Comparison of ENCODE assay signal across 22 mouse cellular contexts in the genomic region with DNA sequence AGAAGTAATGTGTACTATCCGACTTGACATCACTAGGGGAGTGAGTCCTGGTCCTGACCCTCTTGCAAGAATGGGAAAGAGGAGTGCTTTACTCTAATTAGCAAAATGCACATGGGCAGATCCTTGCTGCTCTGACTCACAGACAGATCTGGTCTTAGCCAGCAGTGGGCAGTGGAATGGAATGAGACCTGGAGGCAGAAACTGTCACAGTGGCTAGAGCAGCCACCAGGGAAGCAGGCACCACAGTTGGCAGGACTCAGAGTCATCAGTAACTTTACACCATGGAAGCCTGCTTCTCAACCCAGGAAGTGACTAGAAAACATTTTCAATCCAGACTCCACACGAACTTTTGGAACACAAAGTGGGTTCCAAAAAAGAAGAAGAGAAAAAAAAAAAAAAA. TPM values are rescaled to one million over a fixed set of nuclear protein-coding genes. Genes with fewer than 3 reads are reported as not detected.
DNase-seq lines count a peak whose midpoint lies in the region; ATAC-seq and TF ChIP-seq lines count a peak whose summit lies in the region.
"Had no signal": no experiment of that assay in that cellular context is flagged by ENCODE, and none has a peak within 500 bp of the region (broad histone marks: within the 10 kb centered on the region; RNA-seq: fewer than 3 reads in every experiment).

No protein-coding gene starts in this region.

- 0 out of 2 replicates have a peak, but pooled peaks have one; percentile 2 for TF ChIP-seq CTCF in lung, postnatal 0 days (IDR thresholded peaks at IDR 0.05)

- H3K9ac ChIP-seq in lung, postnatal 0 days (replicated peaks; ENCODE audit: low read depth), result no peak overlapping the region
- H3K9ac ChIP-seq: midbrain, embryonic 12.5 days; neural tube, embryonic 15.5 days had no signal

- no peak overlapping the region for H3K27ac ChIP-seq in heart, embryonic 10.5 days
- H3K27ac ChIP-seq in lung, postnatal 0 days (ENCODE audit: low read length), result no peak overlapping the region
- H3K27ac ChIP-seq: embryonic facial prominence, embryonic 10.5 days; macrophage; midbrain, embryonic 12.5 days; neural tube, embryonic 15.5 days had no signal

- ATAC-seq in lung, postnatal 0 days, result no peak
- no peak for ATAC-seq in activated CD4-positive, CD25-positive, alpha-beta regulatory T cell, adult 4 months
- ATAC-seq: forebrain, embryonic 16.5 days; inflammation-experienced regulatory T-cells, adult 6 months had no signal

- intact Hi-C loops in left cerebral cortex, postnatal 25 days (cut with DNase I), result no loop called here

- no peak for TF ChIP-seq EP300 in lung, postnatal 0 days (IDR thresholded peaks at IDR 0.05)

- H3K4me2 ChIP-seq in lung, postnatal 0 days (replicated peaks; ENCODE audit: low read depth, low read length), result no peak overlapping the region
- H3K4me2 ChIP-seq: midbrain, embryonic 12.5 days; neural tube, embryonic 15.5 days had no signal

- H3K9me3 ChIP-seq in heart, embryonic 10.5 days, result no peaks in the 10 kb centered on the region
- no peaks in the 10 kb centered on the region for H3K9me3 ChIP-seq in lung, postnatal 0 days (ENCODE audit: low read length)
- H3K9me3 ChIP-seq: embryonic facial prominence, embryonic 10.5 days; midbrain, embryonic 12.5 days; neural tube, embryonic 15.5 days had no signal

- peaks cover 4% of the 10 kb centered on the region; the same call in 1 of the 2 replicates for H3K4me1 ChIP-seq in heart, embryonic 10.5 days
- H3K4me1 ChIP-seq in lung, postnatal 0 days (ENCODE audit: insufficient read depth, low read depth, low read length), result 0 out of 2 replicates have a peak, but pooled peaks cover 6% of the 10 kb centered on the region
- H3K4me1 ChIP-seq: embryonic facial prominence, embryonic 10.5 days; midbrain, embryonic 12.5 days had no signal

- peaks cover 94% of the 10 kb centered on the region for H3K36me3 ChIP-seq in heart, embryonic 10.5 days
- peaks cover 39% of the 10 kb centered on the region for H3K36me3 ChIP-seq in lung, postnatal 0 days (ENCODE audit: insufficient read depth, low read length)

- H3K4me3 ChIP-seq in heart, embryonic 10.5 days, result no peak overlapping the region
- no peak overlapping the region for H3K4me3 ChIP-seq in lung, postnatal 0 days (ENCODE audit: low read depth, low read length)
- H3K4me3 ChIP-seq: embryonic facial prominence, embryonic 10.5 days; erythroblast, embryonic 14.5 days; midbrain, embryonic 12.5 days; neural tube, embryonic 15.5 days had no signal

- peak; percentile 20 for DNase-seq in adrenal gland, postnatal 14 days
- DNase-seq in adrenal gland, adult 18-20 months (ENCODE audit: low spot score in 2 of 2), result no peak
- peak; percentile 14 for DNase-seq in heart, postnatal 4 days
- DNase-seq in heart, embryonic 10.5 days (ENCODE audit: low spot score), result no peak
- DNase-seq in lung, postnatal 0 days (ENCODE audit: low spot score), result no peak
- no peak for DNase-seq in lung, adult 18-20 months
- DNase-seq in left cerebral cortex, postnatal 25 days (ENCODE audit: low spot score in 2 of 2), result no peak
- DNase-seq: cerebellum, adult 11-12 months; cerebellum, postnatal 36 days; layer of hippocampus, adult 9-11 months; liver; lung, adult 2 months; retina, postnatal 1 day had no signal

- 67% methylated on average over 2 of the region's 2 CpGs for WGBS in heart, embryonic 10.5 days
- WGBS in lung, postnatal 0 days, result 51% methylated on average over 2 of the region's 2 CpGs

- no peaks in the 10 kb centered on the region for H3K27me3 ChIP-seq in heart, embryonic 10.5 days (ENCODE audit: insufficient read depth, poor library complexity, severe bottlenecking)
- no peaks in the 10 kb centered on the region for H3K27me3 ChIP-seq in lung, postnatal 0 days (replicated peaks; ENCODE audit: insufficient read depth, low read length)
- H3K27me3 ChIP-seq: midbrain, embryonic 12.5 days; neural tube, embryonic 15.5 days had no signal

RNA-seq across cellular contexts. Expression of a gene that starts 9.0 kb away (rescaled TPM):
- total RNA-seq in adrenal gland, postnatal 14 days (2021), result 77.0 and 93.4 TPM in 2 replicates
- total RNA-seq in adrenal gland, adult 18-20 months (2021), result 10 to 100 TPM; 40.5 to 57.3 TPM
- total RNA-seq in heart, postnatal 4 days (2021), result 10 to 100 TPM; 92.8 to 99.8 TPM
- 191 and 259 TPM in 2 replicates for polyA plus RNA-seq in heart, embryonic 10.5 days (2016; fragmentation: Nextera tagmentation; extraction: Ambion mirVana)
- polyA plus RNA-seq in lung, postnatal 0 days (2015; fragmentation: Nextera tagmentation; extraction: Ambion mirVana), result 133 and 136 TPM in 2 replicates
- total RNA-seq in left cerebral cortex, postnatal 25 days (2021), result 10 to 100 TPM; 56.0 to 59.7 TPM
- polyA plus RNA-seq in activated CD4-positive, CD25-positive, alpha-beta regulatory T cell, adult 4 months (2017; shearing (Covaris generic)), result 100 to 1,000 TPM; 133 to 172 TPM

RNA-seq across cellular contexts. Expression of a gene that starts 22.1 kb away (rescaled TPM):
- total RNA-seq in adrenal gland, postnatal 14 days (2021), result 1.3 and 2.9 TPM in 2 replicates
- total RNA-seq in adrenal gland, adult 18-20 months (2021), result 1 to 10 TPM; 1.3 to 1.7 TPM
- total RNA-seq in heart, postnatal 4 days (2021), result 1 to 10 TPM; 7.5 to 8.2 TPM
- 0.68 and 1.6 TPM in 2 replicates for polyA plus RNA-seq in heart, embryonic 10.5 days (2016; fragmentation: Nextera tagmentation; extraction: Ambion mirVana)
- polyA plus RNA-seq in lung, postnatal 0 days (2015; fragmentation: Nextera tagmentation; extraction: Ambion mirVana), result 0.40 and 0.44 TPM in 2 replicates
- 10 to 100 TPM; 26.3 to 27.0 TPM for total RNA-seq in left cerebral cortex, postnatal 25 days (2021)
- 1 to 10 TPM; 1.4 to 1.7 TPM for polyA plus RNA-seq in activated CD4-positive, CD25-positive, alpha-beta regulatory T cell, adult 4 months (2017; shearing (Covaris generic))
- polyA plus RNA-seq: C2C12, macrophage had no signal

Comparison
In these comparisons a context has a peak if more than half of its experiments do, and no peak if none do; other contexts are left out.
1. DNase-seq: peak in adrenal gland, postnatal 14 days (single experiment) and heart, postnatal 4 days (single experiment); none in adrenal gland, adult 18-20 months (0 of 2), heart, embryonic 10.5 days (single experiment), lung, postnatal 0 days (single experiment), lung, adult 18-20 months (0 of 2) and left cerebral cortex, postnatal 25 days (0 of 2).